In the genomic region with DNA sequence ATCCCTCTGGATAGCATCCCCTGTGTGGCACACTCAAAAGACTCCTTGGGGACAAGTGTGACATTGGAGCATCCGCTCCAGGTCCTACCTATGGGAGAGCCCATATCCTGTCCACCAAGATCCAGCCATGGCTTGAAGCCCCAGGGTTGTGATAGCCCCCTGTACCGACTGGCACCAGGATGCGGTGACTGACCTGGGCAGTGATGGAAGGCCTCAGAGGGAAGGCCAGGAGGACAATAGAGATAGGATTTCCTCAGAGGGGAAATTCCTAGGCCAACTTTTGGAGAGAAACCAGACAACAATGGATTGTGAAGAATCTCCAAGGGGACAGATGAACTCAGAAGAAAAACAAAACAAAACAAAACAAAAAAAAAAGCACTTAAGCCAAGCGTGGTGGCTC, we compare ENCODE assay signal across 24 mouse cellular contexts. TPM values are rescaled to one million over a fixed set of nuclear protein-coding genes. Genes with fewer than 3 reads are reported as not detected.
DNase-seq lines count a peak whose midpoint lies in the region; ATAC-seq and TF ChIP-seq lines count a peak whose summit lies in the region.
"Had no signal": no experiment of that assay in that cellular context is flagged by ENCODE, and none has a peak within 500 bp of the region (broad histone marks: within the 10 kb centered on the region; RNA-seq: fewer than 3 reads in every experiment).

No protein-coding gene starts in this region.

- H3K4me1 ChIP-seq in heart, embryonic 16.5 days (ENCODE audit: control insufficient read depth, insufficient read depth, low read length): peaks cover 19% of the 10 kb centered on the region
- H3K4me1 ChIP-seq in heart, embryonic 12.5 days (replicated peaks): peaks cover 14% of the 10 kb centered on the region
- no peaks in the 10 kb centered on the region; the same call in 1 of the 2 replicates for H3K4me1 ChIP-seq in midbrain, embryonic 10.5 days
- H3K4me1 ChIP-seq in midbrain, postnatal 0 days (ENCODE audit: insufficient read depth, low read length): no peaks in the 10 kb centered on the region
- H3K4me1 ChIP-seq: forebrain, embryonic 13.5 days; hindbrain, embryonic 15.5 days; neural tube, embryonic 12.5 days had no signal

- peak overlapping the region; percentile 69 for H3K27ac ChIP-seq in gastrocnemius, adult 2 months
- H3K27ac ChIP-seq in heart, embryonic 16.5 days (ENCODE audit: low read length): peak overlapping the region; percentile 89
- H3K27ac ChIP-seq in heart, embryonic 12.5 days (ENCODE audit: poor library complexity, severe bottlenecking): no peak overlapping the region
- H3K27ac ChIP-seq in midbrain, embryonic 10.5 days (replicated peaks): peak overlapping the region; percentile 1; the same call in 1 of the 2 replicates
- no peak overlapping the region for H3K27ac ChIP-seq in midbrain, postnatal 0 days (ENCODE audit: low read depth, low read length)
- H3K27ac ChIP-seq: embryonic facial prominence, embryonic 13.5 days; forebrain, embryonic 13.5 days; hindbrain, embryonic 15.5 days; limb, embryonic 12.5 days; liver, embryonic 13.5 days; neural tube, embryonic 12.5 days had no signal

- no peak overlapping the region for H3K9ac ChIP-seq in heart, embryonic 16.5 days (ENCODE audit: low read length)
- no peak overlapping the region for H3K9ac ChIP-seq in heart, embryonic 12.5 days
- H3K9ac ChIP-seq in midbrain, postnatal 0 days (replicated peaks; ENCODE audit: low read length, poor library complexity, severe bottlenecking): no peak overlapping the region
- H3K9ac ChIP-seq: embryonic facial prominence, embryonic 13.5 days; forebrain, embryonic 13.5 days; hindbrain, embryonic 15.5 days; limb, embryonic 12.5 days; liver, embryonic 13.5 days; neural tube, embryonic 12.5 days had no signal

- TF ChIP-seq CTCF in gastrocnemius, adult 2 months (IDR thresholded peaks at IDR 0.05): no peak
- no peak for TF ChIP-seq CTCF in midbrain, postnatal 0 days (IDR thresholded peaks at IDR 0.05)

- 75% methylated on average over 4 of the region's 4 CpGs for WGBS in heart, embryonic 16.5 days
- WGBS in heart, embryonic 12.5 days: 73% methylated on average over 4 of the region's 4 CpGs
- 81% methylated on average over 4 of the region's 4 CpGs for WGBS in midbrain, embryonic 10.5 days
- WGBS in midbrain, postnatal 0 days: 92% methylated on average over 4 of the region's 4 CpGs

- intact Hi-C loops in gastrocnemius, adult 2 months (cut with DNase I): no loop called here

- H3K27me3 ChIP-seq in heart, embryonic 16.5 days (ENCODE audit: control insufficient read depth, insufficient read depth, low read length): no peaks in the 10 kb centered on the region
- no peaks in the 10 kb centered on the region; the same call in 1 of the 2 replicates for H3K27me3 ChIP-seq in heart, embryonic 12.5 days (replicated peaks)
- H3K27me3 ChIP-seq in midbrain, embryonic 10.5 days (ENCODE audit: low read depth, poor library complexity, severe bottlenecking): no peaks in the 10 kb centered on the region
- no peaks in the 10 kb centered on the region for H3K27me3 ChIP-seq in midbrain, postnatal 0 days (ENCODE audit: insufficient read depth, low read length)
- H3K27me3 ChIP-seq: embryonic facial prominence, embryonic 13.5 days; forebrain, embryonic 13.5 days; hindbrain, embryonic 15.5 days; liver, embryonic 13.5 days; neural tube, embryonic 12.5 days had no signal

- no peaks in the 10 kb centered on the region for H3K36me3 ChIP-seq in heart, embryonic 16.5 days (ENCODE audit: control insufficient read depth, insufficient read depth)
- H3K36me3 ChIP-seq in heart, embryonic 12.5 days: no peaks in the 10 kb centered on the region
- no peaks in the 10 kb centered on the region for H3K36me3 ChIP-seq in midbrain, embryonic 10.5 days
- no peaks in the 10 kb centered on the region for H3K36me3 ChIP-seq in midbrain, postnatal 0 days (ENCODE audit: insufficient read depth, low read length)
- H3K36me3 ChIP-seq: embryonic facial prominence, embryonic 13.5 days; hindbrain, embryonic 15.5 days; limb, embryonic 12.5 days; liver, embryonic 13.5 days; neural tube, embryonic 12.5 days had no signal

- no peaks in the 10 kb centered on the region for H3K9me3 ChIP-seq in heart, embryonic 16.5 days (replicated peaks; ENCODE audit: control insufficient read depth, low read length)
- H3K9me3 ChIP-seq in heart, embryonic 12.5 days (replicated peaks): no peaks in the 10 kb centered on the region
- no peaks in the 10 kb centered on the region for H3K9me3 ChIP-seq in midbrain, embryonic 10.5 days (replicated peaks)
- no peaks in the 10 kb centered on the region for H3K9me3 ChIP-seq in midbrain, postnatal 0 days (ENCODE audit: low read length)
- H3K9me3 ChIP-seq: embryonic facial prominence, embryonic 13.5 days; forebrain, embryonic 13.5 days; hindbrain, embryonic 15.5 days; limb, embryonic 12.5 days; liver, embryonic 13.5 days; megakaryocyte, embryonic 14.5 days; neural tube, embryonic 12.5 days had no signal

- no peak overlapping the region for H3K4me3 ChIP-seq in gastrocnemius, adult 2 months
- no peak overlapping the region for H3K4me3 ChIP-seq in heart, embryonic 16.5 days (ENCODE audit: low read length)
- no peak overlapping the region for H3K4me3 ChIP-seq in heart, embryonic 12.5 days
- no peak overlapping the region for H3K4me3 ChIP-seq in midbrain, embryonic 10.5 days
- no peak overlapping the region for H3K4me3 ChIP-seq in midbrain, postnatal 0 days (ENCODE audit: low read depth, low read length)
- H3K4me3 ChIP-seq: embryonic facial prominence, embryonic 13.5 days; forebrain, embryonic 13.5 days; hindbrain, embryonic 15.5 days; limb, embryonic 12.5 days; liver, embryonic 13.5 days; megakaryocyte, embryonic 14.5 days; neural tube, embryonic 12.5 days had no signal

- no peak overlapping the region for H3K4me2 ChIP-seq in heart, embryonic 16.5 days (ENCODE audit: low read depth, low read length)
- no peak overlapping the region for H3K4me2 ChIP-seq in heart, embryonic 12.5 days
- no peak overlapping the region for H3K4me2 ChIP-seq in midbrain, postnatal 0 days (ENCODE audit: low read depth, low read length, poor library complexity, severe bottlenecking)
- H3K4me2 ChIP-seq: embryonic facial prominence, embryonic 13.5 days; forebrain, embryonic 13.5 days; hindbrain, embryonic 15.5 days; limb, embryonic 12.5 days; liver, embryonic 13.5 days; neural tube, embryonic 12.5 days had no signal

- DNase-seq in gastrocnemius, adult 2 months: no peak
- no peak for DNase-seq in gastrocnemius, postnatal 10 days
- DNase-seq in kidney, postnatal 14 days: peak; percentile 43
- DNase-seq in kidney, adult 9 months: no peak
- DNase-seq in midbrain, embryonic 10.5 days (ENCODE audit: low spot score): no peak
- no peak for DNase-seq in midbrain, postnatal 0 days (ENCODE audit: low spot score)
- DNase-seq: adrenal gland, postnatal 10 days; cerebellum, adult 2 months; cerebellum, postnatal 25 days; kidney, postnatal 25 days; liver, embryonic 13.5 days; lung, postnatal 36 days; midbrain, embryonic 14.5 days; right cerebral cortex, postnatal 14 days; thymus, postnatal 25 days had no signal

- no peak for ATAC-seq in heart, embryonic 16.5 days (replicated peaks; ENCODE audit: extremely low read depth, insufficient read depth, low FRiP score)
- ATAC-seq in heart, embryonic 12.5 days (ENCODE audit: insufficient number of reproducible peaks, low FRiP score): no peak
- no peak for ATAC-seq in midbrain, postnatal 0 days (ENCODE audit: low FRiP score)
- ATAC-seq: forebrain, embryonic 13.5 days had no signal

RNA-seq across cellular contexts. Expression of a gene that starts 8.8 kb away (rescaled TPM):
- 1 to 10 TPM; 2.2 to 2.4 TPM for total RNA-seq in gastrocnemius, adult 2 months (2021)
- 1 to 10 TPM; 3.7 to 5.2 TPM for total RNA-seq in gastrocnemius, postnatal 10 days (2021)
- 8.3 and 10.0 TPM in 2 replicates for polyA plus RNA-seq in heart, embryonic 16.5 days (2015; fragmentation: Nextera tagmentation; extraction: Ambion mirVana)
- 10.0 and 10.4 TPM in 2 replicates for polyA plus RNA-seq in heart, embryonic 12.5 days (2016; fragmentation: Nextera tagmentation; extraction: Ambion mirVana)
- 3.6 and 3.8 TPM in 2 replicates for polyA plus RNA-seq in midbrain, embryonic 10.5 days (2016; fragmentation: Nextera tagmentation; extraction: Ambion mirVana)
- 1.9 and 3.6 TPM in 2 replicates for total RNA-seq in midbrain, postnatal 0 days (2014; rRNA removed)
- polyA plus RNA-seq in midbrain, postnatal 0 days (2015; fragmentation: Nextera tagmentation; extraction: Ambion mirVana): 1.8 TPM in 2 replicates

RNA-seq across cellular contexts. Expression of a gene that starts 26.7 kb away (rescaled TPM):
- total RNA-seq in gastrocnemius, adult 2 months (2021): 10 to 100 TPM; 40.7 to 42.5 TPM
- 10 to 100 TPM; 51.3 to 68.7 TPM for total RNA-seq in gastrocnemius, postnatal 10 days (2021)
- polyA plus RNA-seq in heart, embryonic 16.5 days (2015; fragmentation: Nextera tagmentation; extraction: Ambion mirVana): 4.7 and 7.3 TPM in 2 replicates
- polyA plus RNA-seq in heart, embryonic 12.5 days (2016; fragmentation: Nextera tagmentation; extraction: Ambion mirVana): 3.8 and 3.9 TPM in 2 replicates
- polyA plus RNA-seq in midbrain, embryonic 10.5 days (2016; fragmentation: Nextera tagmentation; extraction: Ambion mirVana): 0.62 and 0.84 TPM in 2 replicates
- total RNA-seq in midbrain, postnatal 0 days (2014; rRNA removed): 44.9 and 51.4 TPM in 2 replicates
- polyA plus RNA-seq in midbrain, postnatal 0 days (2015; fragmentation: Nextera tagmentation; extraction: Ambion mirVana): 31.7 and 32.2 TPM in 2 replicates

RNA-seq across cellular contexts. Expression of a gene that starts 51.4 kb away (rescaled TPM):
- 10 to 100 TPM; 40.1 to 52.2 TPM for total RNA-seq in gastrocnemius, adult 2 months (2021)
- 10 to 100 TPM; 48.0 to 61.7 TPM for total RNA-seq in gastrocnemius, postnatal 10 days (2021)
- 16.3 and 17.2 TPM in 2 replicates for polyA plus RNA-seq in heart, embryonic 16.5 days (2015; fragmentation: Nextera tagmentation; extraction: Ambion mirVana)
- polyA plus RNA-seq in heart, embryonic 12.5 days (2016; fragmentation: Nextera tagmentation; extraction: Ambion mirVana): 4.3 and 4.8 TPM in 2 replicates
- polyA plus RNA-seq in midbrain, embryonic 10.5 days (2016; fragmentation: Nextera tagmentation; extraction: Ambion mirVana): 5.2 and 7.6 TPM in 2 replicates
- 19.9 and 26.3 TPM in 2 replicates for total RNA-seq in midbrain, postnatal 0 days (2014; rRNA removed)
- 20.9 and 22.0 TPM in 2 replicates for polyA plus RNA-seq in midbrain, postnatal 0 days (2015; fragmentation: Nextera tagmentation; extraction: Ambion mirVana)
- total RNA-seq: hematopoietic stem cell, adult 5-6 weeks had no signal

Comparison
In these comparisons a context has a peak if more than half of its experiments do, and no peak if none do; other contexts are left out.
1. H3K27ac ChIP-seq: peak in gastrocnemius, adult 2 months (single experiment), heart, embryonic 16.5 days (single experiment) and midbrain, embryonic 10.5 days (single experiment); none in heart, embryonic 12.5 days (single experiment) and midbrain, postnatal 0 days (single experiment).